Mouse (Mus musculus) spleen, postnatal 4 days (tissue): Measurements from ENCODE around the gene Mrps35.

Experiments used
- DNase-seq, 2 experiments: peaks; one replicate each; pipeline ENCODE4 v3.0.0; 2022; ENCODE audit warnings: low spot score in 2 of 2

Gene Mrps35

DNA sequence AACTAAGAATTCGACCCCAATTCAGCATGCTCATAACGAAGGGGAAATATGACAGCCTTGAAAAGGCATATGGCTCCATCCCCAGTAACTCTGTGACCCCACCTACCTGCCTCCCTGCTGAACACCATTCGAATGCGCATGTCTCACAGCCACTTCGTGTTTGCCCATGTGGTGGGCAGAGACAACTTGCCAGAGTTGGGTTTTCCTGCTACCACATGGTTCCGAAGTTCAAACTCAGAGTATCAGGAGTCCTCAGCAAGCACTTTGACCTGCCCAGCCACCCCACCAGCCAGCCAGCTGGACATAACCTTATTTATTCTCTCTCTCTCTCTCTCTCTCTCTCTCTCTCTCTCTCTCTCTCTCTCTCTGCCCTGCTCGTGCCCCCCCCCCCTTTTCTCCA lies 45.2 kb downstream of the Mrps35 start:
- DNase-seq: no peak

DNA sequence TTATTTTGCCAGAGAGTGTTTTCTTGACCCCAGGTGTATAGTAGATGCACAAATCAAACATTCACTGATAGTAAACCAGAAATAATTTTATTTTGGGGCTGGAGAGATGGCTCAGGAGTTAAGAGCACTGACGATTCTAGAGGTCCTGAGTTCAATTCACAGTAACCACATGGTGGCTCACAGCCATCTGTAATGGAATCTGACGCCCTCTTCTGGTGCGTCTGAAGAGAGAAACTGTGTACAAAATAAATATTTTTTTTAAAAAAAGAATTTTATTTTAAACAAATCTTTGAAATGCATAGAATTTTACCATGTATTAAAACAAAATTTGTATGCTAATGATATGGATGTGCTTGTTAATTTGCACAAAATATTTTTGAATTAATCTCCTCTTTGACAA lies 46.0 kb downstream of the Mrps35 start:
- DNase-seq: no peak

DNA sequence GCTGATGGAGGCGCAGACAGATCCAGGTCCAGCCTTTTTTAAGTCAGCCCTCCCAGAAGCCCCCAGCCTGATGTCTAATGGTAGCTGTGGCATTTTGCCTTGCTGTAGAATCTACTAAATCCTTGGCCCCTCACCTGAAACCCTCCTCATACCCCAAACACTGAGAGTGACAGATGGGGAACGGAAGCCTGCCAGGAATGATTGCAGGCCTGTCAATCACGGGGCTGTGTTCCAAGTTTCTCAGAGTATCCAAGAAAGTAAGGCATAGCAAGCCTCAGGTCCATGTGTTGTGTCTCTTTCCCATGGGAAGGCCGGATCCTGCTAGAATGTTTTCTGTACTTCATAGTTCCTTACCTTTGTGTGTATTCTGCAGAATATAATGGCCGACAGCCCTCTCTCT lies 47.6 kb downstream of the Mrps35 start:
- no peak for DNase-seq

GRCm38 (mm10) chr6:147091136-147092120 lies 48.9 kb downstream of the Mrps35 start, which contains the start of gene Klhl42:
Gene Klhl42 (plus strand): TSS chr6:147091379.
- DNase-seq: peak; percentile 70 to 86

GRCm38 (mm10) chr6:147092136-147092535 lies 49.6 kb downstream of the Mrps35 start:
- DNase-seq: peak in 1 of 2 experiments; percentile 67

- no peak for DNase-seq
These were observed 52.2 kb downstream of the Mrps35 start for GRCm38 (mm10) chr6:147094771-147095170.

GRCm38 (mm10) chr6:147096109-147096508 lies 53.5 kb downstream of the Mrps35 start:
- no peak for DNase-seq

DNA sequence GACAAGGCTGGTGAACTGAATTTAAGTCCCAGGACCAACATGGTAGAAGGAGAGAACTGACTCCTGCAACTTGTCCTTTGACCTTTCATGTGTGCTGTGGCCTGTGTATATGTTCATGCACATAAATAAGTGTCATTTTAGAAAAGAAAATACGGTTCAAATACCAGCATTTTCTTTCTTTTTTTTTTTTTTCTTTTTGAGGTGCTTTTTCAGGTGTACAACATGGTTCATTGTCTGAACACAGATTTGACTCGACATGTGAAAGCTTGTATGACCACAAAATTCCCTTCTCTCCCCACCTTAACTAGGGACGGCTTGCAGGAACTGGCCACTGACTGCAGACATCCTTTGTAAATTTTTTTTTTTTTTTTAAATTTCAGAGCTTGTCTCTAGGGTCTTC lies 54.4 kb downstream of the Mrps35 start:
- DNase-seq: no peak

DNA sequence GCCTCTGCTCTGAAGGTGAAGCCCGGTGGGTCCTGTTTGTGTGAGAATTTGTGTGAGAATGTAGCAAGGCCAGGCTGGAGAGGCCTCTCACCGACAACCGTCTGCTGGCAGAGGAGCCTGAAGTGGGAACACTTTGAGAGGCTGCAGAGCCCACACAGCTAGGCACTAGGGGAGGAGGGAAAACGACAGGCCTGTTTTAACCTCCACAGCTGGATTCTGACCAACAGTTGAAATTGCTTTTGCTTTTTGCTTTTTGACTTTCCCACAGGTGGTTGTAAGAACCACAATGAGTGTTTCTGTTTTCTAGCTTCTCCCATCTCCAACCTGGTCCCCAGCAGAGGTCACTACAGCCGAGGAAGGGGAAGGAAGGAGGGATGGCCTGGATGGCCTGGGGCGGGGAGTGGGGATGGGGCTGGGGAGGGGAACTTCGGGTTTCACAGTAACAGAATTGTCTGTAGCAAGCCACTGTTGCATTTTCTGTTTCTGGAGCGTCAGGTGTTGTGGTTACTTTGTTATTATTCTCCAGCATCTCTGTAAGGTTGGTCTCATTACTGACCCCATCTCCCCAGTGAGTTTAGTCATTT lies 54.9 kb downstream of the Mrps35 start:
- no peak for DNase-seq

DNA sequence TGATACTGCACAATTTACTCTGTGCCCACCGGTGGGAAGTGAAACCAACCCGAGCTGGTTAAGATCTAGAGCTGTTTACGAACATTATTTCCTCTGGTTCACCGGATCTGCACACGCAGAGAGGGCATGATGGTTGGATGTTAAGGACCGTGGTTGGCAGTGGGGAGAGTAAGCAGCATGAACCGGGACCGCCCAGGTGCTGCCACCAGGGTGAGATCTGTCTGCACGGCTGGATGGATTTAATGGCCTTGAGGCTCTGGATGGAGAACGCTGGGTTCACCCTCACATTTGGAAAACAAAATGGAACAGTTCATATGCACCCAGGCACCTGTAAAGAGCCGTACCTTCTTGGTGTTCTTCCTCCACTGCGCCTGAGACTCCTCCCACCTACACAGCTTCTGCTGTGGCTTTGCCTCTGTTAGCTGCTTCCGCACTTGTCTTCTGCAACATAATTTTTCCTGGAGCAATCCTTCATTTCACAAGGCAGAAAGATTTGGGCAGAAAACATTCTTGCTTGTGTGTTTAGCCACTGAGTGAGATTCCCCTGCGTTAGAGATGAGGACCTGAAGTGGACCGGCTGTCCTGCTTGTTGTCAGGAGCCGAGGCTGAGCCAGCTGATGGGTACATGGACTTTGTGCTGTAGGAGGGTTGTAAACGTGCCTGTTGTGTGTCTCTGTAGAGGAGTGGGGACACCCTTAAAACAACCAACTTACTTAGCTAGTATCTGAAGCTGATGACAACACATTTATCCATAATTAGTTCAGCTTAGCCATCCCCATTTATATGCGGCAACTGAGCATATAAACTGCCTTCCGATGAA lies 57.1 kb downstream of the Mrps35 start:
- peak in 1 of 2 experiments; percentile 32 for DNase-seq

- DNase-seq: no peak
These were observed 59.7 kb downstream of the Mrps35 start for GRCm38 (mm10) chr6:147102293-147102692.

- no peak for DNase-seq
These were observed 63.0 kb downstream of the Mrps35 start for GRCm38 (mm10) chr6:147105529-147105928.

DNA sequence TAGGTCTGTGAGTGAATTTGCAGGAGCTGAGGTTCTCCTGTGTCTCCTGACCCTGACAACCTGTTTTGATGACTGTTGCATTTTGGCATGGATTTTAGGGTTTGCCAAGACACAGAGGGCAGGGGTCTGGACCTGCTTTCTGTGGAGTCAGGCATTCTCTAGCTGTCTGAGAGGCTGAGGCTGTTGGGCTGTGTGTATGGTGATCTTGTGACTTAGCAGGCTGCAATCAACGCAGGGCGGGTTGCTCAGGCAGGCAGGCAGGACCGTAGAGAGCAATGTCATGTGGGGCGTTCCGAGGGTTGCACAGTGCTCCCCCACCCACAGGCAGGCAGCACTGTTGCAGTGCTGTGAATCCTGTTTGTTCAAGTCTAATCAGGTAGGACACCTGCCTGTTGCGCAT lies 64.2 kb downstream of the Mrps35 start:
- no peak for DNase-seq

DNA sequence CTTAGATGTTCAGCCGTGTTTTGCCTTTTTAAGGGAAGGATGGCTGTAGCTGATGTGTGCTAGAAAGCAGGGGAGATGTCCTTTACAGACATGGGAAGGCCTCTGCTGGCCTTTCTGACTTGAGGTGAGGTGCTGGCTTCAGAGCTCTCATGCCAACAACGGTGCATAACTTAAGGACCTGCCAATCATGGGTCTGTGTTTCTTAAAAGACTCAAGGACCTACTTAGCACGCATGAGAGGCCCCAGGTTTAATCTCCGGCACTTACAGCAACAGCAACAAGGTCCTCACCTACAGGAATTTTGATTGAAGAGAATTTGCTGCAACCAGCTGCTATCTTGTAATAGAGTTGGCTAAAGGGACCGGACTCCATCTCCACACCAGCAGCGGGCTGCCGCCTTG lies 66.7 kb downstream of the Mrps35 start:
- DNase-seq: no peak

GRCm38 (mm10) chr6:147116579-147116978 lies 74.0 kb downstream of the Mrps35 start:
- DNase-seq: peak; percentile 63 to 89

DNA sequence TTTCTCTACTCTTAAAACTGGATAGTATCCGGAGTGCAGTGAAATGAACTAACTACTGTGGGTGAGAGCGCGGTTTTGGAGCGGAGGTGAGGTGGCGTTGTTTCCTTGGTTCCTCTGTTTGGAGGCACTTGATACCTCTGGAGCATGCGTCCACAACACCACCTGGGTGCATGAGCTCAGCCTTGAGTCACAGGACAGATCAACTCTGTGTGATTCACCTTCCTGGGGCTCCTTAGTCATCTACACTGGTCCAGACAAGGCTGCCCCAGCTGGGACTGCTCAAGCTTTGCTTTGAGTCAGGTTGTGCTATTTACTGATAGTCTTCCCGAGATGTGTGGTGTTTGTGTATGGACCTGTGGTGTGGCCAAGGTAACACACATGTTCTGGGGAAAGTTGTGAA lies 75.2 kb downstream of the Mrps35 start:
- DNase-seq: no peak

- DNase-seq: no peak
These were observed 75.6 kb downstream of the Mrps35 start for GRCm38 (mm10) chr6:147118190-147118589.

DNA sequence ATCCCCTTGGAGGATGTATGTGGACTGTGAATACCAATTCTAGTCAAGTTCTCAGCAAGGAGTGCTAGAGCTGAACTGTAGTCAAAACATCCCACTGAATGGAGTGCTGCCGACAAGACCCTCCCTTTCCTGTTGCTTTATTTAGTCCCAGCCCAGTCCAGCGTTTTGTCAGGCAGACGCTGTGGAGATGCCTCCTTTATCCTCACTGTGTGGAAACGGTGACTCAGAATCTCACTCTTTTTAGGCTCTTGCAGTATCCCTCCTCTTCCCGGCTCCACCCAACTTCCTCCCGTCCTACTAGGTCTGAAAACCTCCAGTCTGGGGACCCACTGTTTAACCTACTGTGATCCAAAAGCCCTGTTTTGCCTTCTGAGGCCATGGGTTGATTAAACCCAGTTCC lies 78.8 kb downstream of the Mrps35 start:
- no peak for DNase-seq
